Mouse (Mus musculus): ENCODE results near the gene Tmem221. TPM values are rescaled to one million over a fixed set of nuclear protein-coding genes. Genes with fewer than 3 reads are reported as not detected.

Tmem221 gene
- polyA plus RNA-seq, 1 experiment = 2.5 TPM

GRCm38 (mm10) chr8:71572847-71573633, 14.4 kb upstream of the Tmem221 start:
- 90% methylated on average over 9 of the region's 9 CpGs for WGBS
- Histone ChIP-seq H3K4me3 (replicated peaks; ENCODE audit: control insufficient read depth, low read depth, low read length) (no peak overlapping the region), H3K27ac (ENCODE audit: control insufficient read depth, insufficient read depth, low read depth, low read length, poor library complexity) (no peak overlapping the region), H3K4me1 (ENCODE audit: control insufficient read depth, insufficient read depth, low read length) (peaks cover 3% of the 10 kb centered on the region)
- TF ChIP-seq POLR2A (IDR thresholded peaks at IDR 0.05; ENCODE audit: borderline replicate concordance, control insufficient read depth, low read depth, low read length) (no peak), CTCF (IDR thresholded peaks at IDR 0.05; ENCODE audit: control insufficient read depth, insufficient read depth, low read length) (no peak)

- Histone ChIP-seq H3K4me3 (replicated peaks; ENCODE audit: control insufficient read depth, low read depth, low read length) (no peak overlapping the region), H3K4me1 (ENCODE audit: control insufficient read depth, insufficient read depth, low read length) (peaks cover 3% of the 10 kb centered on the region), H3K27ac (ENCODE audit: control insufficient read depth, insufficient read depth, low read depth, low read length, poor library complexity) (no peak overlapping the region)
- no peak for TF ChIP-seq POLR2A (IDR thresholded peaks at IDR 0.05; ENCODE audit: borderline replicate concordance, control insufficient read depth, low read depth, low read length)
- no peak for TF ChIP-seq CTCF (IDR thresholded peaks at IDR 0.05; ENCODE audit: control insufficient read depth, insufficient read depth, low read length)
- 76% methylated on average over 2 of the region's 2 CpGs for WGBS
These were observed 13.4 kb upstream of the Tmem221 start for GRCm38 (mm10) chr8:71572077-71572476.

GRCm38 (mm10) chr8:71570291-71570954, 11.8 kb upstream of the Tmem221 start:
- Histone ChIP-seq H3K4me3 (replicated peaks; ENCODE audit: control insufficient read depth, low read depth, low read length) (peak overlapping the region; percentile 79), H3K27ac (ENCODE audit: control insufficient read depth, insufficient read depth, low read depth, low read length, poor library complexity) (no peak overlapping the region), H3K4me1 (ENCODE audit: control insufficient read depth, insufficient read depth, low read length) (peaks cover 3% of the 10 kb centered on the region)
- TF ChIP-seq POLR2A (IDR thresholded peaks at IDR 0.05; ENCODE audit: borderline replicate concordance, control insufficient read depth, low read depth, low read length) (no peak), CTCF (IDR thresholded peaks at IDR 0.05; ENCODE audit: control insufficient read depth, insufficient read depth, low read length) (no peak)
- under 1% methylated on average over 41 of the region's 41 CpGs for WGBS

- no peak overlapping the region for H3K27ac ChIP-seq (ENCODE audit: control insufficient read depth, insufficient read depth, low read depth, low read length, poor library complexity)
These were observed 11.0 kb upstream of the Tmem221 start for GRCm38 (mm10) chr8:71569366-71570290.

GRCm38 (mm10) chr8:71568941-71569340, 10.3 kb upstream of the Tmem221 start:
- no peak for TF ChIP-seq POLR2A (IDR thresholded peaks at IDR 0.05; ENCODE audit: borderline replicate concordance, control insufficient read depth, low read depth, low read length)
- TF ChIP-seq CTCF (IDR thresholded peaks at IDR 0.05; ENCODE audit: control insufficient read depth, insufficient read depth, low read length) = no peak
- H3K27ac ChIP-seq (ENCODE audit: control insufficient read depth, insufficient read depth, low read depth, low read length, poor library complexity) = no peak overlapping the region
- WGBS = 69% methylated on average over 6 of the region's 6 CpGs
- H3K4me3 ChIP-seq (replicated peaks; ENCODE audit: control insufficient read depth, low read depth, low read length) = no peak overlapping the region
- H3K4me1 ChIP-seq (ENCODE audit: control insufficient read depth, insufficient read depth, low read length) = peaks cover 3% of the 10 kb centered on the region

More at GRCm38 (mm10) chr8:71569366-71570290, 11.0 kb upstream of the Tmem221 start:
- WGBS = 6% methylated on average over 51 of the region's 51 CpGs
- TF ChIP-seq POLR2A (IDR thresholded peaks at IDR 0.05; ENCODE audit: borderline replicate concordance, control insufficient read depth, low read depth, low read length) (no peak), CTCF (IDR thresholded peaks at IDR 0.05; ENCODE audit: control insufficient read depth, insufficient read depth, low read length) (no peak)
- H3K4me3 ChIP-seq (replicated peaks; ENCODE audit: control insufficient read depth, low read depth, low read length) = peak overlapping the region; percentile 79
- peaks cover 3% of the 10 kb centered on the region for H3K4me1 ChIP-seq (ENCODE audit: control insufficient read depth, insufficient read depth, low read length)

GRCm38 (mm10) chr8:71568387-71568937, 9.8 kb upstream of the Tmem221 start, which contains the start of gene Slc27a1:
Slc27a1 (plus strand) TSS chr8:71568882.
- TF ChIP-seq CTCF (IDR thresholded peaks at IDR 0.05; ENCODE audit: control insufficient read depth, insufficient read depth, low read length) = no peak
- no peak for TF ChIP-seq POLR2A (IDR thresholded peaks at IDR 0.05; ENCODE audit: borderline replicate concordance, control insufficient read depth, low read depth, low read length)
- H3K27ac ChIP-seq (ENCODE audit: control insufficient read depth, insufficient read depth, low read depth, low read length, poor library complexity) = no peak within 1 kb of the TSS
- peak within 1 kb of the TSS; percentile 79 for H3K4me3 ChIP-seq (replicated peaks; ENCODE audit: control insufficient read depth, low read depth, low read length)
- peaks cover 3% of the 10 kb centered on the region for H3K4me1 ChIP-seq (ENCODE audit: control insufficient read depth, insufficient read depth, low read length)
- WGBS = 41% methylated on average over 13 of the region's 13 CpGs

- WGBS = 79% methylated on average over 7 of the region's 7 CpGs
These were observed 8.9 kb upstream of the Tmem221 start for GRCm38 (mm10) chr8:71567587-71567986.

More at GRCm38 (mm10) chr8:71567587-71567986, 8.9 kb upstream of the Tmem221 start:
- Histone ChIP-seq H3K27ac (ENCODE audit: control insufficient read depth, insufficient read depth, low read depth, low read length, poor library complexity) (no peak overlapping the region), H3K4me3 (replicated peaks; ENCODE audit: control insufficient read depth, low read depth, low read length) (no peak overlapping the region), H3K4me1 (ENCODE audit: control insufficient read depth, insufficient read depth, low read length) (peaks cover 3% of the 10 kb centered on the region)
- TF ChIP-seq CTCF (IDR thresholded peaks at IDR 0.05; ENCODE audit: control insufficient read depth, insufficient read depth, low read length) (no peak), POLR2A (IDR thresholded peaks at IDR 0.05; ENCODE audit: borderline replicate concordance, control insufficient read depth, low read depth, low read length) (no peak)
